In genomic region chr4:148306406-148307083, GRCm38 (mm10) we compare ENCODE assay signal across 9 mouse cellular contexts. TPM values are rescaled to one million over a fixed set of nuclear protein-coding genes. Genes with fewer than 3 reads are reported as not detected.
DNase-seq lines count a peak whose midpoint lies in the region; ATAC-seq lines count a peak whose summit lies in the region.
"Had no signal": no experiment of that assay in that cellular context is flagged by ENCODE, and none has a peak within 500 bp of the region (broad histone marks: within the 10 kb centered on the region; RNA-seq: fewer than 3 reads in every experiment).

No protein-coding gene starts in this region.

- peaks cover 3% of the 10 kb centered on the region; the same call in 1 of the 2 replicates for H3K9me3 ChIP-seq in hindbrain, embryonic 10.5 days
- no peaks in the 10 kb centered on the region for H3K9me3 ChIP-seq in limb, embryonic 15.5 days
- H3K9me3 ChIP-seq in midbrain, embryonic 14.5 days (ENCODE audit: control insufficient read depth, low read length), result no peaks in the 10 kb centered on the region

- 0 out of 2 replicates have a peak overlapping the region, but pooled peaks have one; percentile 6 for H3K4me3 ChIP-seq in hindbrain, embryonic 10.5 days
- no peak overlapping the region for H3K4me3 ChIP-seq in limb, embryonic 15.5 days
- H3K4me3 ChIP-seq in midbrain, embryonic 14.5 days (replicated peaks; ENCODE audit: low read depth, low read length), result no peak overlapping the region

- WGBS in hindbrain, embryonic 10.5 days, result 40% methylated on average over 16 of the region's 16 CpGs
- 19% methylated on average over 16 of the region's 16 CpGs for WGBS in limb, embryonic 15.5 days
- 21% methylated on average over 16 of the region's 16 CpGs for WGBS in midbrain, embryonic 14.5 days

- H3K27ac ChIP-seq in hindbrain, embryonic 10.5 days, result peak overlapping the region; percentile 85
- no peak overlapping the region for H3K27ac ChIP-seq in limb, embryonic 15.5 days
- H3K27ac ChIP-seq in midbrain, embryonic 14.5 days (replicated peaks; ENCODE audit: low read depth, low read length), result peak overlapping the region; percentile 56

- ATAC-seq in limb, embryonic 15.5 days (ENCODE audit: insufficient number of reproducible peaks, low FRiP score, low TSS enrichment, low read depth), result no peak
- ATAC-seq in midbrain, embryonic 14.5 days (ENCODE audit: low FRiP score, low TSS enrichment), result no peak; the same call in 1 of the 2 replicates

- H3K36me3 ChIP-seq in hindbrain, embryonic 10.5 days, result no peaks in the 10 kb centered on the region
- H3K36me3 ChIP-seq in limb, embryonic 15.5 days, result no peaks in the 10 kb centered on the region
- no peaks in the 10 kb centered on the region for H3K36me3 ChIP-seq in midbrain, embryonic 14.5 days (ENCODE audit: control insufficient read depth, insufficient read depth, low read length)

- H3K27me3 ChIP-seq in hindbrain, embryonic 10.5 days (ENCODE audit: insufficient read depth, poor library complexity, severe bottlenecking), result 0 out of 2 replicates have a peak, but pooled peaks cover 4% of the 10 kb centered on the region
- no peaks in the 10 kb centered on the region for H3K27me3 ChIP-seq in limb, embryonic 15.5 days
- H3K27me3 ChIP-seq in midbrain, embryonic 14.5 days (ENCODE audit: control insufficient read depth, insufficient read depth, low read length), result no peaks in the 10 kb centered on the region

- peak; percentile 51 for DNase-seq in right cerebral cortex, postnatal 4 days
- no peak for DNase-seq in right cerebral cortex, postnatal 25 days
- DNase-seq in embryo, embryonic 10.5 days (ENCODE audit: low spot score), result peak; percentile 46
- no peak for DNase-seq in hindbrain, embryonic 10.5 days (ENCODE audit: low spot score)
- DNase-seq in midbrain, embryonic 14.5 days, result peak; percentile 45
- no peak for DNase-seq in spleen, postnatal 4 days (ENCODE audit: low spot score in 2 of 2)
- DNase-seq in adipocyte (ENCODE audit: low spot score), result no peak

- H3K4me2 ChIP-seq in limb, embryonic 15.5 days, result 0 out of 2 replicates have a peak overlapping the region, but pooled peaks have one; percentile 10
- no peak overlapping the region for H3K4me2 ChIP-seq in midbrain, embryonic 14.5 days (ENCODE audit: low read length)

- H3K4me1 ChIP-seq in hindbrain, embryonic 10.5 days (replicated peaks), result peaks cover 23% of the 10 kb centered on the region
- H3K4me1 ChIP-seq in limb, embryonic 15.5 days, result peaks cover 4% of the 10 kb centered on the region
- peaks cover 13% of the 10 kb centered on the region for H3K4me1 ChIP-seq in midbrain, embryonic 14.5 days (ENCODE audit: control insufficient read depth, insufficient read depth, low read length)

- no peak overlapping the region for H3K9ac ChIP-seq in limb, embryonic 15.5 days
- H3K9ac ChIP-seq in midbrain, embryonic 14.5 days (replicated peaks; ENCODE audit: low read length), result no peak overlapping the region

RNA-seq across cellular contexts. Expression of gene Disp3, which starts 18.8 kb away (rescaled TPM):
- 3.7 and 10.7 TPM in 2 replicates for polyA plus RNA-seq in hindbrain, embryonic 10.5 days (2016; fragmentation: Nextera tagmentation; extraction: Ambion mirVana)
- 0.07 and 0.13 TPM in 2 replicates for polyA plus RNA-seq in limb, embryonic 15.5 days (2015; fragmentation: Nextera tagmentation; extraction: Ambion mirVana)
- 10.6 and 11.8 TPM in 2 replicates for polyA plus RNA-seq in midbrain, embryonic 14.5 days (2014; fragmentation: Nextera tagmentation; extraction: Ambion mirVana)
- polyA plus RNA-seq: liver, adult 2 months had no signal

Comparison
In these comparisons a context has a peak if more than half of its experiments do, and no peak if none do; other contexts are left out.
1. DNase-seq: peak in right cerebral cortex, postnatal 4 days (single experiment), embryo, embryonic 10.5 days (single experiment) and midbrain, embryonic 14.5 days (single experiment); none in right cerebral cortex, postnatal 25 days (single experiment), hindbrain, embryonic 10.5 days (single experiment), spleen, postnatal 4 days (0 of 2) and adipocyte (single experiment).